Mouse (Mus musculus) intestine, embryonic 16.5 days (tissue): ENCODE data around the gene Slc13a3. TPM values are rescaled to one million over a fixed set of nuclear protein-coding genes. Genes with fewer than 3 reads are reported as not detected.
"Not testable (repeated sequence)": the region's sequence is repeated elsewhere in the genome, so short reads cannot be mapped to it uniquely, and the experiment has no call there.

Experiments used
- ATAC-seq: fragments of 200-750 bp; cut with Nextera tagmentation; 2 replicates; pipeline ENCODE4 v1.8.0; 2017; ENCODE audit warnings: moderate TSS enrichment, moderate library complexity
- H3K27ac ChIP-seq: fragments of 300-500 bp; sonication (generic); 2 replicates; pipeline ENCODE4 v1.5.1; 2014; ENCODE audit warnings: mild to moderate bottlenecking, low read length
- H3K27me3 ChIP-seq: fragments of 300-500 bp; sonication (generic); replicated peaks from 2 replicates; pipeline ENCODE4 v1.6.1; 2014; ENCODE audit warnings: low read length, control low read depth, mixed read lengths; ENCODE audit not compliant: control insufficient read depth, insufficient read depth
- H3K36me3 ChIP-seq: fragments of 300-500 bp; sonication (generic); 2 replicates; pipeline ENCODE4 v1.6.1; 2014; ENCODE audit warnings: low read length, control low read depth; ENCODE audit not compliant: control insufficient read depth, insufficient read depth
- H3K4me1 ChIP-seq: fragments of 300-500 bp; sonication (generic); 2 replicates; pipeline ENCODE4 v1.6.1; 2014; ENCODE audit warnings: low read length, control low read depth, mixed read lengths; ENCODE audit not compliant: control insufficient read depth, insufficient read depth
- H3K4me2 ChIP-seq: fragments of 300-500 bp; sonication (generic); 2 replicates; pipeline ENCODE4 v1.6.1; 2014; ENCODE audit warnings: low read depth, low read length, control low read depth
- H3K4me3 ChIP-seq: fragments of 300-500 bp; sonication (generic); 2 replicates; pipeline ENCODE4 v1.5.1; 2014; ENCODE audit warnings: mild to moderate bottlenecking, low read length
- H3K9ac ChIP-seq: fragments of 300-500 bp; sonication (generic); 2 replicates; pipeline ENCODE4 v1.6.1; 2014; ENCODE audit warnings: low read depth, low read length
- H3K9me3 ChIP-seq: fragments of 300-500 bp; sonication (generic); 2 replicates; pipeline ENCODE4 v1.6.1; 2016; ENCODE audit warnings: low read length, control low read depth; ENCODE audit not compliant: control insufficient read depth
- WGBS: fragments of 180-500 bp; shearing (Covaris S2); extraction: QIAGEN DNeasy Blood & Tissue Kit; methylation state at CpG from one replicate; pipeline ENCODE4 v1.1.7; 2014; 5-methylcytosine and 5-hydroxymethylcytosine counted together
- polyA plus RNA-seq: library from polyadenylated mRNA; unstranded; fragments of >200 nt; fragmentation: Nextera tagmentation; extraction: Ambion mirVana; gene quantifications from 2 replicates; pipeline ENCODE4 v1.2.1, GENCODE M21; 2015

Slc13a3 gene
- polyA plus RNA-seq: 0.40 and 0.56 TPM in 2 replicates

GRCm38 (mm10) chr2:165473003-165473402 is at the start of gene Slc13a3:
Gene Slc13a3, minus strand, starts transcription at chr2:165473230.
- peak within 1 kb of the TSS; percentile 46 for H3K4me2 ChIP-seq
- no peaks in the 10 kb centered on the region for H3K36me3 ChIP-seq
- no peaks in the 10 kb centered on the region for H3K4me1 ChIP-seq
- H3K9ac ChIP-seq: no peak within 1 kb of the TSS
- H3K9me3 ChIP-seq: no peaks in the 10 kb centered on the region
- ATAC-seq: peak; percentile 26; the same call in 1 of the 2 replicates
- 2% methylated on average over 31 of the region's 35 CpGs for WGBS
- H3K27me3 ChIP-seq: peaks cover 15% of the 10 kb centered on the region
- 0 out of 2 replicates have a peak within 1 kb of the TSS, but pooled peaks have one; percentile 9 for H3K4me3 ChIP-seq
- no peak within 1 kb of the TSS for H3K27ac ChIP-seq

DNA sequence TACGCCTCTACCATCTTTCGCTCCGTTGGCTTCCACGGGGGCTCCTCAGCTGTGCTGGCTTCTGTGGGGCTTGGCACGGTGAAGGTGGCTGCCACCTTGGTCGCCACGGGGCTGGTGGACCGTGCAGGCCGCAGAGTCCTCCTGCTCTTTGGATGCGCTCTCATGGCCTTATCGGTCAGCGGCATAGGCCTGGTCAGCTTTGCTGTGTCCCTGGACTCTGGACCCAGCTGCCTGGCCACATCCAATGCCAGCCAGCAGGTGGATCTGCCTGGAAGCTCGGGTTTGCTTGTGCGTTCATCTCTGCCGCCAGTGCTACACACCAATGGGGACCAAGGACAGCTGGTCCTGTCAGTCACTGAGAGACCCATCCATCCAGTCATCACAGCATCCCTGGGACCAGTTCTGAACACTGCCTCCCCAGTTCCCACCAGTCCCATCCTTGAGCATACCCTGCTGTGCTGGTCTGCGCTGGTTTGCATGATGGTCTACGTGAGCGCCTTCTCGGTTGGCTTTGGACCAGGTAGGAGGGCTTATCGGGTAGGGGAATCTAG is 42.2 kb upstream of the Slc13a3 start:
- no peak for ATAC-seq
- Histone ChIP-seq H3K4me2 (no peak overlapping the region), H3K27ac (no peak overlapping the region), H3K27me3 (no peaks in the 10 kb centered on the region), H3K9ac (no peak overlapping the region), H3K4me3 (no peak overlapping the region), H3K9me3 (no peaks in the 10 kb centered on the region), H3K4me1 (peaks cover 11% of the 10 kb centered on the region; the same call in 1 of the 2 replicates), H3K36me3 (no peaks in the 10 kb centered on the region)
- 96% methylated on average over 20 of the region's 20 CpGs for WGBS

GRCm38 (mm10) chr2:165512870-165513600 is 40.0 kb upstream of the Slc13a3 start:
- no peak overlapping the region for H3K27ac ChIP-seq
- H3K27me3 ChIP-seq: no peaks in the 10 kb centered on the region
- 27% methylated on average over 11 of the region's 11 CpGs for WGBS
- no peaks in the 10 kb centered on the region for H3K36me3 ChIP-seq
- H3K9ac ChIP-seq: no peak overlapping the region
- no peaks in the 10 kb centered on the region for H3K9me3 ChIP-seq
- ATAC-seq: peak; percentile 40
- peaks cover 11% of the 10 kb centered on the region; the same call in 1 of the 2 replicates for H3K4me1 ChIP-seq
- no peak overlapping the region for H3K4me3 ChIP-seq
- no peak overlapping the region for H3K4me2 ChIP-seq

DNA sequence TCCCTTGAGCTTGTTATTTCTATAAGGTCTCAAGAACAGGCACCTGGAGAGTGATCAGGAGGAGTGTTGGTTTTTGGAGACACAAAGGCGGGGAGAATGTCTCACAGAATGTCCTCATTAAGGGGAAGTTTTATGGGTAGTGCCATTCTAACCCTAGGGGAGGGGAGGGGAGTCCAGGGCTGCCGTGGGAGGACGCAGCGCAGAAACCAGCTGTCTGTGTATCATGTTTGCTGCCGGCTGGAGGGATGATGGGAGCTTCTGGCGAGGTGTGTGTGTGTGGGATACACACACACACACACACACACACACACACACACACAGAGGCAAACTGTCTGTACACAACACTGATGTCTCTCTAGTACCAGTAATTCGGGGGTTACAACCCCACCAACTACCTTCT is 39.4 kb upstream of the Slc13a3 start:
- Histone ChIP-seq H3K4me2 (no peak overlapping the region), H3K4me1 (peaks cover 11% of the 10 kb centered on the region; the same call in 1 of the 2 replicates), H3K27ac (no peak overlapping the region), H3K9me3 (no peaks in the 10 kb centered on the region), H3K36me3 (no peaks in the 10 kb centered on the region), H3K4me3 (no peak overlapping the region), H3K9ac (no peak overlapping the region), H3K27me3 (no peaks in the 10 kb centered on the region)
- WGBS: 11% methylated on average over 7 of the region's 7 CpGs
- no peak for ATAC-seq

- H3K4me3 ChIP-seq, H3K27me3 ChIP-seq, H3K9me3 ChIP-seq, ATAC-seq, H3K36me3 ChIP-seq, H3K27ac ChIP-seq, H3K4me2 ChIP-seq, H3K9ac ChIP-seq: not testable (repeated sequence)
- H3K4me1 ChIP-seq: peaks cover 11% of the 10 kb centered on the region; the same call in 1 of the 2 replicates
- 83% methylated on average over 4 of the region's 4 CpGs for WGBS
Observed at GRCm38 (mm10) chr2:165511530-165511929, 38.5 kb upstream of the Slc13a3 start.

DNA sequence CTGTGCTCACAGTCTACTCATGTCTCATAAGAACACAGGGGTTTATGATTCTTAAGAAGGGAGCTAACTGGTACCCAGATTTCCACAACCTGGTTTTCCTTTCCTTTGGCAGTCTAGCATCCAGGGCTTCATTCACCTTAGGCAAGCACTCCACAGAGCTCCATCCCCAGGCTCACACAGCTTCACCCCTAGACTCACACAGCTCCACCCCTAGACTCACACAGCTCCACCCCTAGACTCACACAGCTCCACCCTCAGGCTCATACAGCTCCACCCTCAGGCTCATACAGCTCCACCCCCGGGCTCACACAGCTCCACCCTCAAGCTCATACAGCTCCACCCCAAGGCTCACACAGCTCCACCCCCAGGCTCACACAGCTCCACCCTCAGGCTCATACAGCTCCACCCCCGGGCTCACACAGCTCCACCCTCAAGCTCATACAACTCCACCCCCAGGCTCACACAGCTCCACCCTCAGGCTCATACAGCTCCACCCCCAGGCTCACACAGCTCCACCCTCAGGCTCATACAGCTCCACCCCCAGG is 38.0 kb upstream of the Slc13a3 start:
- ATAC-seq, H3K9me3 ChIP-seq, H3K27ac ChIP-seq: not testable (repeated sequence)

GRCm38 (mm10) chr2:165510466-165510865 is 37.4 kb upstream of the Slc13a3 start:
- H3K27me3 ChIP-seq: no peaks in the 10 kb centered on the region
- WGBS: 59% methylated on average over 5 of the region's 5 CpGs

More for the DNA sequence above, 38.0 kb upstream of the Slc13a3 start:
- H3K27me3 ChIP-seq, H3K4me2 ChIP-seq, H3K9ac ChIP-seq, H3K36me3 ChIP-seq, H3K4me3 ChIP-seq: not testable (repeated sequence)
- H3K4me1 ChIP-seq: peaks cover 11% of the 10 kb centered on the region; the same call in 1 of the 2 replicates
- WGBS: 82% methylated on average over 2 of the region's 2 CpGs

GRCm38 (mm10) chr2:165509686-165510085 is 36.7 kb upstream of the Slc13a3 start:
- no peak overlapping the region for H3K4me3 ChIP-seq
- H3K27ac ChIP-seq: no peak overlapping the region
- H3K9ac ChIP-seq: no peak overlapping the region
- H3K27me3 ChIP-seq: no peaks in the 10 kb centered on the region
- H3K4me1 ChIP-seq: peaks cover 11% of the 10 kb centered on the region; the same call in 1 of the 2 replicates
- 58% methylated on average over 9 of the region's 9 CpGs for WGBS
- H3K4me2 ChIP-seq: no peak overlapping the region
- no peak for ATAC-seq
- no peaks in the 10 kb centered on the region for H3K36me3 ChIP-seq
- H3K9me3 ChIP-seq: no peaks in the 10 kb centered on the region

More at GRCm38 (mm10) chr2:165510466-165510865, 37.4 kb upstream of the Slc13a3 start:
- Histone ChIP-seq H3K27ac (no peak overlapping the region), H3K4me1 (peaks cover 11% of the 10 kb centered on the region; the same call in 1 of the 2 replicates), H3K4me3 (no peak overlapping the region), H3K4me2 (no peak overlapping the region), H3K9ac (no peak overlapping the region), H3K9me3 (no peaks in the 10 kb centered on the region), H3K36me3 (no peaks in the 10 kb centered on the region)
- no peak for ATAC-seq
